Mouse (Mus musculus) intestine, embryonic 15.5 days (tissue): ENCODE measurements around the gene Prkd2. TPM values are rescaled to one million over a fixed set of nuclear protein-coding genes. Genes with fewer than 3 reads are reported as not detected.

Experiments
- ATAC-seq: fragments of 200-750 bp; cut with Nextera tagmentation; 2 replicates; pipeline ENCODE4 v1.8.0; 2017; ENCODE audit warnings: moderate TSS enrichment, moderate library complexity
- H3K27ac ChIP-seq: fragments of 300-500 bp; sonication (generic); 2 replicates; pipeline ENCODE4 v1.5.1; 2015; ENCODE audit warnings: mild to moderate bottlenecking, inconsistent platforms
- H3K27me3 ChIP-seq: fragments of 300-500 bp; sonication (generic); replicated peaks from 2 replicates; pipeline ENCODE4 v1.6.1; 2015; ENCODE audit warnings: inconsistent platforms
- H3K36me3 ChIP-seq: fragments of 300-500 bp; sonication (generic); 2 replicates; pipeline ENCODE4 v1.6.1; 2015; ENCODE audit warnings: inconsistent platforms
- H3K4me1 ChIP-seq: fragments of 300-500 bp; sonication (generic); replicated peaks from 2 replicates; pipeline ENCODE4 v1.6.1; 2015; ENCODE audit warnings: inconsistent platforms
- H3K4me2 ChIP-seq: fragments of 300-500 bp; sonication (generic); replicated peaks from 2 replicates; pipeline ENCODE4 v1.6.1; 2015; ENCODE audit warnings: mild to moderate bottlenecking, inconsistent platforms
- H3K4me3 ChIP-seq: fragments of 300-500 bp; sonication (generic); replicated peaks from 2 replicates; pipeline ENCODE4 v1.5.1; 2015; ENCODE audit warnings: inconsistent platforms
- H3K9ac ChIP-seq: fragments of 300-500 bp; sonication (generic); 2 replicates; pipeline ENCODE4 v1.6.1; 2015; ENCODE audit warnings: inconsistent platforms
- H3K9me3 ChIP-seq: fragments of 300-500 bp; sonication (generic); 2 replicates; pipeline ENCODE4 v1.6.1; 2016; ENCODE audit warnings: inconsistent platforms
- WGBS: fragments of 180-500 bp; shearing (Covaris S2); methylation state at CpG from one replicate; pipeline ENCODE4 v1.1.7; 2015; 5-methylcytosine and 5-hydroxymethylcytosine counted together
- polyA plus RNA-seq: library from polyadenylated mRNA; unstranded; fragments of >200 nt; fragmentation: Nextera tagmentation; extraction: Ambion mirVana; gene quantifications from 2 replicates; pipeline ENCODE4 v1.2.1, GENCODE M21; 2015

The Prkd2 gene
- polyA plus RNA-seq, 1 experiment from 2014 or later: 9.7 TPM

DNA sequence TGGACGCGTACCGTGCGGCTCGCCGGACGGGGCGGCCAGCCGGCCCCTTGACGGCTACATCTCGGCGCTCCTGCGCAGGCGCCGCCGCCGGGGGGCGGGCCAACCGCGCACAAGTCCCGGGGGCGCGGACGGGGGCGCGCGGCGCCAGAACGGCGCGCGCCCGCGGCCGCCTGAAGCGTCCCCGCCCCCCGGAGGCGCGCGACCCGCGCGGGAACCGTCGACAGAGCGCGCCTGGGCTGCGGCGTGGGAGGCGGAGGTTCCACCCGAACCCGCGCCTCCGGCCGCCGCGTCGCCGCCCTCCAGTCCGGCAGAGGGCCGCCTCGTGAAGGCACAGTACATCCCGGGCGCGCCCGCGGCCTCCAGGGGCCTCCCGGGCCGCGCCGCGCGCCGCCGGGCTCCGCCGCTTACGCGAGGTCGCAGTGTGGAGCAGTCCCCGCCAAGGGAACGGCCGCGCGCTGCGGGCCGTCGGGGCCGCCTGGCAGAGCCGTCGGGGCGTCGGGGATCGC lies 42.6 kb downstream of the Prkd2 start:
- Histone ChIP-seq H3K27me3 (peaks cover 16% of the 10 kb centered on the region), H3K9me3 (peaks cover 11% of the 10 kb centered on the region), H3K4me2 (peak overlapping the region; percentile 52), H3K4me3 (peak overlapping the region; percentile 35), H3K4me1 (peaks cover 8% of the 10 kb centered on the region), H3K27ac (no peak overlapping the region), H3K9ac (no peak overlapping the region), H3K36me3 (peaks cover 18% of the 10 kb centered on the region)
- WGBS: 19% methylated on average over 78 of the region's 95 CpGs
- ATAC-seq: peak; percentile 44

DNA sequence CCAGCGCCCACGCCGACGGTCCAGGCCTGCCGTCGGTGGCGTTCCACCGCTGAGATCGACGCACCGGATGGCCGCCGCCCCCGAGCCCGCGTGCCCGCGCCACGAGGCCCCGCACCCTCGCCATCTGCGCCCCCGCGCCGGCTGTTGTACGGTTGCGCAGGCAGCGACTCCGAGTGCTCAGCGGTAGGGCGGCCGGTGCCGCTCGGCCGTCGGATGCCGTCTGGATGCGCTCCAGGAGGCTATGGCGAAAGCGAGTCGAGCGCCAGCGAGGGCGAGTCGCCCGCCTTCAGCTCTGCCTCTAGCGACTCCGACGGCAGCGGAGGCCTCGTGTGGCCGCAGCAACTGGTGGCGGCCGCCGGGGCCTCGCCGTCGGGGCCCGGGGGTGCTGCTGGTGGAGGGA lies 43.2 kb downstream of the Prkd2 start:
- no peak overlapping the region for H3K9ac ChIP-seq
- H3K4me3 ChIP-seq: peak overlapping the region; percentile 35
- peaks cover 8% of the 10 kb centered on the region for H3K4me1 ChIP-seq
- H3K4me2 ChIP-seq: peak overlapping the region; percentile 52
- 60% methylated on average over 59 of the region's 59 CpGs for whole genome bisulfite sequencing
- H3K9me3 ChIP-seq: peaks cover 11% of the 10 kb centered on the region
- no peak overlapping the region for H3K27ac ChIP-seq
- peaks cover 18% of the 10 kb centered on the region for H3K36me3 ChIP-seq
- ATAC-seq: no peak
- peaks cover 16% of the 10 kb centered on the region for H3K27me3 ChIP-seq

DNA sequence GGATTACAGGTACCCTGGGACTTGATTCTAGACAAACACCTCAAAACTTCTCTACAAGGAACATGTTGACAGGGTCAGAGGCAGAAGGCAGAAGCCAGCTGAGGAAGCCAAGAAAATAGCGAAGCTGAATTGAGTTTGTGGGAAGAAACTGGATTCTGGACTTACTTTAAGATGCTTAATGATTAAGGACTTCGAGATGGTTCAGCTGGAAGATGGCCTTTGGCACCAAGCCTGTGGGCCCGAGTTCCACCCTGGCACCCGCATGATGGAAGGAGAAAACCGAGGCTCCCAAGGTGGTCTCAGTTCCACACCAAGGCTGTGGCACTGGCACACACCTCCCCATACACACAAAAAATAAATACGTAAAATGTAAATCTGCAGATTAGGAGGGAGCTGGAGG lies 47.8 kb downstream of the Prkd2 start:
- Histone ChIP-seq H3K9me3 (peaks cover 6% of the 10 kb centered on the region), H3K4me1 (peaks cover 37% of the 10 kb centered on the region), H3K27ac (peak overlapping the region; percentile 95), H3K36me3 (peaks cover 7% of the 10 kb centered on the region), H3K9ac (no peak overlapping the region), H3K4me3 (0 out of 2 replicates have a peak overlapping the region, but pooled peaks have one; percentile 2), H3K4me2 (peak overlapping the region; percentile 78), H3K27me3 (peaks cover 26% of the 10 kb centered on the region)
- no peak for ATAC-seq
- 27% methylated on average over 6 of the region's 6 CpGs for WGBS

DNA sequence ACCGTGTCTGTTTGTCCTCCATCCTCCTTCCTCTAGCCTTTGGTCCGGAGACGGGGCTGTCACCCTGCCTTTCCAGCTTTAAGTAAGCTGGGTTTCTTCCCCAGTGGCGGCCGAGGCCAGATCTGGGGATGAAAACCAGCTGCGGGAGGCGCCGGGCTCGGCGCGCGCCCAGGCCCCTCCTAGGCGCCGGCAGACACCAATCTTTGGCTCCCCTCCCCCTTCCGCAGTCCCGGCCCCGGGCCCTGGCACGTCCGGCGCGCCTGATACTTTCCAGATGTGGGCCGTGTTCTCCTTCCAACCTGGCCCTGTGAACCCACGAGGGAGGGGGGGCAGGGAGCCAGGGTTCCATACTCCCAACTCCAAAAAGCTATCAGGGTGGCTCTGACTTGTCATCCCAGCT lies 48.2 kb downstream of the Prkd2 start:
- Histone ChIP-seq H3K9ac (no peak overlapping the region), H3K4me2 (peak overlapping the region; percentile 78), H3K27ac (peak overlapping the region; percentile 95), H3K4me3 (0 out of 2 replicates have a peak overlapping the region, but pooled peaks have one; percentile 2), H3K27me3 (peaks cover 22% of the 10 kb centered on the region), H3K4me1 (peaks cover 38% of the 10 kb centered on the region), H3K36me3 (peaks cover 3% of the 10 kb centered on the region), H3K9me3 (peaks cover 2% of the 10 kb centered on the region)
- ATAC-seq: peak; percentile 79
- 1% methylated on average over 23 of the region's 23 CpGs for WGBS

DNA sequence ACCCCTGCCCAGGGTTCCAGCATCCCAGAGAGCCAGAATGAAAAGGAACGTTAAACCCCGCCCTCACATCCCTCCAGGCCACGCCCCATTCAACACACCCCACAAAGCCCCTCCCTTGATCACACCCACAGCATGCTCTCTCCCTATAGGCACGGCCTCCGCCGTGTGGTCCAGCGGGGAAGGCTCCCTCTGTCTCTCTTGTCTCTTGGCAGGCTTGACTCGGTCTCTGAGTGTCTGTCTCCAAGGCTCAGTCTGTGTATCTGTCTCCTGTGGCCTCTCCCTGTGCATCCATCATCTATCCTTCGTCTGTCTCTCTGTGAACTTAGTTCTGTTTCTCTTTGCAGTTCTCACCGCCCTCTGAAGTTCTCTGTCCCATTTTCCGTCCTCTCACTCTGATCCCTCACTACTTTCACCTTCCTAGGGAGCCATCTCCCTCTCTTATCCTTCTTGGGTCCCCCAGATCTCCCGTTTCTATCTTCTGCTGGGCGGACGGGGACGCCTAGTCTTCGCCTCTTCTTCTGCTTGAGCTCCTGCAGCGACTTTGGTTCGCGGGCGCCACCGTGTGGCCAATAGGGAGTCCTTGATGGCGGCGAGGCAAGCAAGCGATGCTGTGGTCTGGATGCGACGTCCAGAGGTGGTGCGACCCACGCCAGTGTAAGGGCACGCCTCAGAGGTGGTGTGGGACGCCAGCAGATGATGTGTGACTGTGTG lies 49.1 kb downstream of the Prkd2 start, which contains the start of gene Gng8:
Gng8 (plus strand) TSS at position 146 of the 711 bp plus-strand sequence.
- under 1% methylated on average over 30 of the region's 30 CpGs for WGBS
- H3K4me1 ChIP-seq: peaks cover 38% of the 10 kb centered on the region
- peak within 1 kb of the TSS; percentile 34 for H3K4me3 ChIP-seq
- ATAC-seq: peak; percentile 88
- H3K4me2 ChIP-seq: peak within 1 kb of the TSS; percentile 78
- H3K27ac ChIP-seq: peak within 1 kb of the TSS; percentile 95
- H3K9ac ChIP-seq: peak within 1 kb of the TSS; percentile 40
- no peaks in the 10 kb centered on the region; the same call in 1 of the 2 replicates for H3K36me3 ChIP-seq
- H3K27me3 ChIP-seq: peaks cover 16% of the 10 kb centered on the region
- no peaks in the 10 kb centered on the region for H3K9me3 ChIP-seq

DNA sequence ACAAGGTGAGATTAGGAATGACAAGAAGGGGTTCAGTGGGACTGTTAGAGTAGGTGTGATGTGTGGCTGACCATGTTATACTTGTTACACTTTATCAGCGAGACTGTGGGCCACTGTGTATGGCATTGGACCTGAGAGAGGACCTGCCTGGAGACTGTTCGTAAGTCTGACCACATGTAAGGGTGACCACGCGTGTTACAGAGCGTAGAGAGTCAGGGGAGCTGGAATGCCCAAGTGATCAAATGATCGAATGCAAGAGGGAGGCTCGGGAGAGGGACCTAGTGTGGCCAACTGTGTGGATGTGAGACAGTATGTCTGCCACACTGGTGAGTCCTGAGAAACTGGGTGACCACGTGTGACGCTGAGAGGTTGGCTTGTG lies 49.6 kb downstream of the Prkd2 start:
- peaks cover 38% of the 10 kb centered on the region for H3K4me1 ChIP-seq
- 0 out of 2 replicates have a peak overlapping the region, but pooled peaks have one; percentile 95 for H3K27ac ChIP-seq
- peak; percentile 4; the same call in 1 of the 2 replicates for ATAC-seq
- H3K4me3 ChIP-seq: peak overlapping the region; percentile 34
- peak overlapping the region; percentile 32 for H3K9ac ChIP-seq
- no peaks in the 10 kb centered on the region for H3K36me3 ChIP-seq
- WGBS: 35% methylated on average over 9 of the region's 9 CpGs
- H3K27me3 ChIP-seq: peaks cover 16% of the 10 kb centered on the region
- H3K4me2 ChIP-seq: peak overlapping the region; percentile 78
- H3K9me3 ChIP-seq: no peaks in the 10 kb centered on the region

DNA sequence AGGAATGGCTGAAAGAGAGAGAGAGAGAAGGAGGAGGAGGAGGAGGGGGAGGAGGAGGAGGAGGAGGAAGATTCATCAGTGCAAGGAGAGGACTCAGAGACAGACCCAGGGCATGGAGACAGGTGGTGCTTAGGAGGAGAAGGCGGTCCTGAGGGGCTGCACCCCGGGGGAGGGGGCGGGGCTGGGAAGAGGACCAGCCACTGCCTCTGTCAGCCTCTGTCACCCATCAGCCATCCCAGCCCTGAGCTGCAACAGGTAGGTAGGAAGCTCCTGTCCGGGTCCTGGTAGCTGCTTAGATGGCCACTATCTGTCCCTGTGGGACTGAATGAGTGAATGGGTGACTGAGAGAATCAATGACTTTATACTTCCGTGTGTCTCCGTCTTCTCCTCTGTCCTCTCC lies 50.9 kb downstream of the Prkd2 start:
- Histone ChIP-seq H3K4me2 (peak overlapping the region; percentile 78; the same call in 1 of the 2 replicates), H3K4me3 (no peak overlapping the region)

DNA sequence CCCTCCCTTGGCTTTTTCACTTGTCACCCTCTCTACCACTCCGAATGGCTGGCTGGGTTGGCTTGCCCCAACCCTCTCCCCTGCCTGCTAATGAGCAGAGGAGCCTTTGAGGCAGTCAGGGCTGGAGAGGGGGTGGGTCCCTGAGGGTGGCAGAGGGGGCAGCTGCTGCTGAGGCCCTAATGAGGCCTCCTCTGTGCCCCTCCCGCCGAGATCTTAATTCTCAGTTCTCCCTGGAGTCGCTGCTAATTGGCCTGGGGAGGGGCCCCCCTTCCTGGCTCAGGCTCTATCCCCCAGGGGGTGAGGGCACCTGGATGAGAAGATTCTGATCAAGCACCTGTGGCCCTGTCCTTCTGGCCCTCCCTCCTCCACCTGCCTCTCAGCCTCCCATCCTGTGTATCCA lies 51.6 kb downstream of the Prkd2 start:
- no peaks in the 10 kb centered on the region for H3K36me3 ChIP-seq
- H3K9me3 ChIP-seq: no peaks in the 10 kb centered on the region
- H3K9ac ChIP-seq: no peak overlapping the region; the same call in 1 of the 2 replicates
- WGBS: 11% methylated on average over 4 of the region's 4 CpGs
- peak overlapping the region; percentile 61; the same call in 1 of the 2 replicates for H3K4me2 ChIP-seq
- H3K4me3 ChIP-seq: no peak overlapping the region
- no peak for ATAC-seq
- H3K27me3 ChIP-seq: peaks cover 16% of the 10 kb centered on the region
- H3K27ac ChIP-seq: no peak overlapping the region
- H3K4me1 ChIP-seq: peaks cover 38% of the 10 kb centered on the region

More for the DNA sequence above, 50.9 kb downstream of the Prkd2 start:
- Histone ChIP-seq H3K9me3 (no peaks in the 10 kb centered on the region), H3K9ac (no peak overlapping the region), H3K27me3 (peaks cover 16% of the 10 kb centered on the region), H3K27ac (no peak overlapping the region), H3K36me3 (no peaks in the 10 kb centered on the region), H3K4me1 (peaks cover 38% of the 10 kb centered on the region)
- WGBS: 10% methylated on average over 6 of the region's 6 CpGs
- no peak for ATAC-seq

DNA sequence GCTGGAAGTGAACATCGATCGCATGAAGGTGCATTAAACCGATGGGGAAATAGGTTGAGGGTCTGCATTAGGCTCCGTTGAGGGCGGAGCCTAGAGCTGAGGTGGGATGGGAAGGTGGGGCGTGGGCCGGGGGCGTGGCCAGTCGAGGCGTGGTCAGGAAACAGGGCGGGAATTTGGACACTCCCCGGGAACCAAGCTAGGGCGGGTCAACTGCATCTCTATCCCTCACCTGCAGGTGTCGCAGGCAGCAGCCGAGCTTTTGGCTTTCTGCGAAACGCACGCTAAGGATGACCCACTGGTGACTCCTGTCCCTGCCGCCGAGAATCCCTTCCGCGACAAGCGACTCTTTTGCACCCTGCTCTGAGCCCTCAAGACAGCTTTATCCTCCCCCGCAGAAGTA lies 52.3 kb downstream of the Prkd2 start:
- no peaks in the 10 kb centered on the region for H3K9me3 ChIP-seq
- H3K27ac ChIP-seq: 0 out of 2 replicates have a peak overlapping the region, but pooled peaks have one; percentile 15
- peaks cover 16% of the 10 kb centered on the region for H3K27me3 ChIP-seq
- peaks cover 38% of the 10 kb centered on the region for H3K4me1 ChIP-seq
- WGBS: 1% methylated on average over 24 of the region's 24 CpGs
- H3K9ac ChIP-seq: no peak overlapping the region
- no peaks in the 10 kb centered on the region for H3K36me3 ChIP-seq
- H3K4me2 ChIP-seq: peak overlapping the region; percentile 61
- ATAC-seq: peak; percentile 9; the same call in 1 of the 2 replicates
- H3K4me3 ChIP-seq: peak overlapping the region; percentile 17

DNA sequence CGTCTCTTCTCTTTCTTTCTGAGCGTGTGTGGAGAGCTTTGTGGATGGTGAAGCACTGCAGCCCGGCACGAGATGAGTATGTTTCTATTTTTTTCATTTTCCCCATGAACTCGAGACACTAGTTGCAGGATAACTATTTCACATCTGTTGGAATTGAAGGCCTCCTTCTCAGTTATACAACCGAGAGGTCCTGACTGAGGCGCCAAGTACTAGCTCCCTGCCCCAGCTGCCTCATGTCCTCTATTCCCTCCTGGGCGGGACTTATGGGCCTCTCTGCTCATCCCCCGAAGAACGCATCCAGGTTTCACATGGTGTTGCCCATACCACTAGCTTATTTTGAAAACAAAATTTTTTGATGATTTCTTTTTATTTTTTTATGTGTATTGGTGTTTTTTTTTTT lies 52.8 kb downstream of the Prkd2 start:
- no peaks in the 10 kb centered on the region for H3K9me3 ChIP-seq
- H3K27me3 ChIP-seq: peaks cover 16% of the 10 kb centered on the region
- H3K36me3 ChIP-seq: no peaks in the 10 kb centered on the region
- H3K27ac ChIP-seq: 0 out of 2 replicates have a peak overlapping the region, but pooled peaks have one; percentile 15
- peak overlapping the region; percentile 17 for H3K4me3 ChIP-seq
- peaks cover 38% of the 10 kb centered on the region for H3K4me1 ChIP-seq
- no peak overlapping the region for H3K9ac ChIP-seq
- H3K4me2 ChIP-seq: peak overlapping the region; percentile 61
- ATAC-seq: no peak
- 24% methylated on average over 10 of the region's 10 CpGs for WGBS

DNA sequence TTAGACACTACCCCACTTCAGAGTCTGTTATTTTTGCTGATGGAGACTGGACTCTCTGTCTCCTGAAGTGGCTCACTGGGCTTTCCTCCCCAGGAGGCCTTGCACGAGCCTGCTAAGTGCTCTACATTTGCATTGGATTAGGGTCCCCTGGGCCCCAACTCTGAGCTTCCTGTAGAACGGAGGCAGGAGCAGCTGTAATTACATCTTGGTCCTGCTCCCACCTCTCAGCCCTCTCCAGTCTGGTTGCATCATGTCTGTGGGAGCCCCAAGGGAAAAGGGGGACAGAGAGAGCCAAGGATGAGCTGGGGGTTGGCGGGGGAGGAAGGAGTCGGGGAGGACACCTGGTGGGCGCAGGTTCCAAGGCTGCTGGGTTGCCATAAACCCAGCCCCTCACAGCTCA lies 57.8 kb downstream of the Prkd2 start:
- Histone ChIP-seq H3K27ac (no peak overlapping the region), H3K4me3 (no peak overlapping the region), H3K27me3 (no peaks in the 10 kb centered on the region), H3K9ac (no peak overlapping the region), H3K4me2 (no peak overlapping the region), H3K9me3 (no peaks in the 10 kb centered on the region), H3K4me1 (peaks cover 20% of the 10 kb centered on the region), H3K36me3 (no peaks in the 10 kb centered on the region)
- ATAC-seq: no peak
- 34% methylated on average over 5 of the region's 5 CpGs for WGBS

DNA sequence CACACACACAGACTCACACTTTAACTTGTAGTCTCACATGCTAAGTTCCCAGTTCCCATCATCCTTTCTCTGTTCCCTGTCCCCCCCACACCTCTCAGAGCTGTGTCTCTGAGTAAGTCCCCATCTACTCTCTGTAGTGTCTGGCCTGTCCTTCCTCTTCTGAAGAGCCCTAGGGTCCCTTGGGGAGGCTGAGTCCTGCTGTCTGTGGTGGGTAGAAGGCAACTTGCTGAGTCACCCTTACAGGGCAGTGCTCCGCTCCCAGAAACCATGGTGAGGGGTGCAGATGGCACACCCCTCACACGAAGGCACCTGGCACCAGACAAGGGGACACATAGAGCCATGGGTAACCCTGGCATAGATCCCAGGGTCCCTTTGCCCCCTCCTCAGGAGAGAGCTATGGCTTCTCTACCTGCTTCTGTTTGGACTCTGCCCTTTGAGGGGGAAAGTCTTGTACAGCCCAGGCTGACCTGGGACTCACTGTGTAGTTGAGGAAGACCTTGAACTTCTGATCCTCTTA lies 60.8 kb downstream of the Prkd2 start:
- H3K36me3 ChIP-seq: no peaks in the 10 kb centered on the region
- no peaks in the 10 kb centered on the region for H3K9me3 ChIP-seq
- no peak for ATAC-seq
- H3K4me2 ChIP-seq: no peak overlapping the region
- H3K27ac ChIP-seq: no peak overlapping the region
- H3K27me3 ChIP-seq: no peaks in the 10 kb centered on the region
- no peak overlapping the region for H3K9ac ChIP-seq
- 71% methylated on average over 2 of the region's 2 CpGs for WGBS
- peaks cover 44% of the 10 kb centered on the region for H3K4me1 ChIP-seq
- no peak overlapping the region for H3K4me3 ChIP-seq
